Mouse (Mus musculus) frontal cortex, adult 2 months (tissue): ENCODE data around the gene Setd6. TPM values are rescaled to one million over a fixed set of nuclear protein-coding genes. Genes with fewer than 3 reads are reported as not detected.

ENCODE experiments used
- DNase-seq, 2 experiments: peaks; one replicate each; pipeline ENCODE4 v3.0.0; 2022; ENCODE audit warnings: low spot score in 1 of 2; ENCODE audit errors: extremely low spot score in 1 of 2
- polyA plus RNA-seq: library from polyadenylated mRNA; depleted of rRNA; stranded (reverse); fragments of >200 nt; gene quantifications from 2 replicates; pipeline ENCODE4 v1.2.3, GENCODE M21; 2012; rRNA removed

The Setd6 gene
- polyA plus RNA-seq = 27.7 and 35.3 TPM in 2 replicates

- peak in 1 of 2 experiments; percentile 89 for DNase-seq
Measured at GRCm38 (mm10) chr8:95715676-95716531, at the start of gene Setd6. Setd6 (plus strand) TSS chr8:95715881.

DNA sequence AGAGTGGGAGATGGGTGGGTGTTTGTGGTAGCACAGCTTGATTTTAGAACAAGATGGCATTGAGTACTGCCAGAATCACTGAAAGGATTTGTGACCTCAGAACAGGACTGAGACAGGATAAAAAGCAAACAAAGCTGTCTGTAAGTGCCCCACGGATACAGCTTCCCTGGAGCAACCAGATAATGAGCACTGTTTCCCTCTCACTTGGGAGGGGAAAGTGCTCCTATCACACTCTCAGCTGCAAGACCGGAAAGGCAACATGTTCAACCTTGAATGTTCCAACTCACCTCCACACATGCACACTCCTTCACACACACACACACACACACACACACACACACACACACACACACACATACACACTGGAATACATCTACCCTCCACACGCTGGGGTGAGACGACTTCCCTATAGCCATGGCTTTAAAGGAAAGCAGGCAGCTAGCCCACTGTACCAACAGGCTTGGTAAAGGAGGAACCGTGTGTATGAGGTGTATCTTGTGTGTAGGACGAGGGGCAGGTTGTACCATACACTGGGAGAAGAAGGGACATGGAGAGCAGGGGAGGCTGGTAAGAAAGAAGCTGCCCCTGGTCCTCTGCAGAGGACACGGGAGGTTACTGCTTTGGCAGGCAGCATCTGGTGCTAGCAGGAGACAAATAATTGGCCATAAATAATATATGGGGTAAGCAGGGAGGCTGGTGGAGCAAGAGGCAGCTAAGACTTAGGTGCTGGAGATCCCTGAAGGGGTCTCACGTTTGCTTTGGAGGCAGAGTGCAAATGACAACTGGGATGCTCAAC lies 47.3 kb upstream of the Setd6 start:
- DNase-seq = no peak

DNA sequence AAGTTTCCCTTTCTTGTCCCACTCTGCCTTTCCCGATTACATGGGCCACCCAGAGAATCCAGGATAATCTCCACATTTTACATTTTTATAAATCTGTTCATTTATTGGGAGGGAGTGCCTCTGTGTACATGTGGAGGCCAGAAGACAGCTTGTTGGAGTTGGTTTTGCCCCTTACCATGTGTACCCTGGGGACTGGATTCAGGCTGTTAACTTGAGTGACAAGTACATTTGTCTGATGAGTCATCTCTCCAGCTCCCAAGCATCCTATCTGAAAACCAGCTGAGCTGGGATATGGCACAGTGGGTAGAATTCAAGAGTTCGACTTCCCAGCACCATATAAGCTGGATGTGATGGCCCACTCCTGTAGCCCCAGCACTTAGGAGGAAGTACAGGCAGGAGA lies 45.7 kb upstream of the Setd6 start:
- no peak for DNase-seq

GRCm38 (mm10) chr8:95671861-95672260 lies 43.8 kb upstream of the Setd6 start:
- no peak for DNase-seq

GRCm38 (mm10) chr8:95672811-95673210 lies 42.9 kb upstream of the Setd6 start:
- DNase-seq = no peak

DNA sequence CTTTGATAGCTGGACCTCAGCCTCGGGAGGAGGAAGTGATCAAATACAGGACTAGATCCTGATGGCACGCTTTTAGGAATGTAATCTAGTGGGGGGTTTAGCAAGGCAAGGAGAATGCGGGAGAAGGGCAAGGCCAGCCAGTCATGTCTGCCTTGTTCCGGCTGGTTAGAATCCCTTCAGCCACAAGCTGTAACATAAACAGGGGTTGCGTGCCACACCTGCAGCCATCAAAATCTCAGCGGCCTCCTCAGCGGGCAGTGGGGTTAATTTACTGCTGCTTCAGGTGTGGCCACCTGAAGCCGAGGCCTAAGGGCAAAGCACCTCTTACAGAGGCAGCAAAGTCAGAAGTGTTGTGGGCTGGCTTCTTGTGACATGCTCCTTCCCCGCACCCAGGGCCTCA lies 39.0 kb upstream of the Setd6 start, which contains the start of gene Ndrg4:
Ndrg4 (plus strand) TSS at position 350 of the 400 bp plus-strand sequence.
- no peak for DNase-seq

DNA sequence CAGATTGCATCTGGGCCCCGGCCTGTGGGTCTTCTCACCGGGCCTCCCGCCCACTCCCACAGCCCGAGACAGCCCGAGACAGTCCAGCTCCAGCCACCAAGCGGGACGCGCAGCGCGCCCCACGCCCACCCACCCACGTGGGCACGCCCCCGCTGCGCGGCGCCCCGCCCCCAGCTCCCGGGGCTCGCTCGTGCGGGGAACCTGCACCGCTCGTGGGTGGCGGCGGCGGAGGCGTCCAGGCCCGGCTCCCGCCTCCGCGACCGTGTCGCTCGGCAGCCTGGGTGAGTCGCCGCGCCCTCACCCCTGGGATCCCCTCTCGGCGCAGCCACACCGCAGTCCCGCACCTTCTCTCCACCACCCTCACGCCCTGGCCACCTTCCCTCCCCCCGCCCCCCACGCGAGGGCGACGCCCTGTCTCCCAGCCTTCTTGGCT lies 38.1 kb upstream of the Setd6 start:
- DNase-seq = no peak

- peak in 1 of 2 experiments; percentile 73 for DNase-seq
Measured at GRCm38 (mm10) chr8:95678024-95678611, 37.6 kb upstream of the Setd6 start.

GRCm38 (mm10) chr8:95688073-95688672 lies 27.5 kb upstream of the Setd6 start:
- peak in 1 of 2 experiments; percentile 82 for DNase-seq

- no peak for DNase-seq
Measured at GRCm38 (mm10) chr8:95690929-95691541, 24.6 kb upstream of the Setd6 start.

DNA sequence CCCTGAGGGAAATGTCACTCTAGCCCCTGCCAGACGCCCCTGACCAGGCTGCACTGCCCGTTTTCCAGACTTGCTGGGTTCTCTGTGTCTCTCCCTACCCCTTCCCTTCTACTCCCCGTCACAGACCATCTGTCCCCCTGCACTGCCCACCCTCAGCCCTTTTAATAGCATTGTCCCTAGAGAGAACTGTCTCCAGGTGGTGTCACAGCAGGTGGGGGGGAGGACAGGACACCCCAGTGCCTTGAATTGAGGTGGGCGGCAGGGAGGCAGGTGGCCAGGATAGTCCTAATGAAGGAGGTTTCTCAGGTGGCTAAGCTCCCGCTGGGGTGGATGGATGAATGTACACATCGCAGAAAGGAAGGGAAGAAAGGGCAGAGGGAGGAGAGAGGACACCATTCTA lies 21.1 kb upstream of the Setd6 start:
- peak; percentile 71 to 76 for DNase-seq

DNA sequence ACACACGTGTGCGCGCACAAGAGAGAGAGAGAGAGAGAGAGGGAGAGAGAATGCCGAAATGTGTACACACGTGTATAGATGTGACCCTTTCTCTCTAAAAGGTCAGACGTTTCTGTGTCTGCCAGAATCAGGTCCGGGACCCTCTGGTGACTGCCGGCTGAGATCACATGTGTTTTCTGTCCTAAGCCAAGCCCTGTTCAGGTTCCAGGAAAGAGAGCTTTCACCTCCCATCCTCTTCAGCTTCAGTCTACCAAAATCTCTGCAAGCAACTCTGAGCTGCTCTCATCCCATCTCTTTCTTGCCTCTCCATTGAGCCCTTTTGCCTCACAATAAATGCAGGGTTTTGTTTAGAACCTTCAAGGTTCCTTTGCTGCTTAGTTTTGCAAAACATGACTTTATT lies 19.0 kb upstream of the Setd6 start:
- DNase-seq = no peak

- peak in 1 of 2 experiments; percentile 97 for DNase-seq
Measured at GRCm38 (mm10) chr8:95697128-95697527, 18.6 kb upstream of the Setd6 start.

GRCm38 (mm10) chr8:95698179-95698578 lies 17.5 kb upstream of the Setd6 start:
- no peak for DNase-seq

DNA sequence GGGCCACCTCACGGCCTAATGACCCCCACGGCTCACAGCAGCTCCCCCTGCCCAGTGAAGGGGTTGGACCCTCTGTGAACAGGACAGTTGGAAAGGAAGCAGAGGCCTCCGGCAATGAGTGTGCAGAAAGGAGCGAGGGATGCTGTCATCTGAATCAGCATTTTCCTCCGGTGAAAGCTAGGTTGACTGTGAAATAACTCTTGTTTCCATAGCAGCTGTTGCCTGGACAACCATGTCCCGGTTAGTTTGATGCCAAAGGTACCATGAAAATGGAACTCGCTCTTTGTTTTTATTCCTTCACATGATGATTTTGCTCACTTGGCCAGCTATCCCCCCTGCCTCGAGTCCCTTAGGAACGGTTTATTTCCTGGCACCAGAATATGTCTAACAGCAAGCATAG lies 15.4 kb upstream of the Setd6 start:
- DNase-seq = peak; percentile 88 to 93

DNA sequence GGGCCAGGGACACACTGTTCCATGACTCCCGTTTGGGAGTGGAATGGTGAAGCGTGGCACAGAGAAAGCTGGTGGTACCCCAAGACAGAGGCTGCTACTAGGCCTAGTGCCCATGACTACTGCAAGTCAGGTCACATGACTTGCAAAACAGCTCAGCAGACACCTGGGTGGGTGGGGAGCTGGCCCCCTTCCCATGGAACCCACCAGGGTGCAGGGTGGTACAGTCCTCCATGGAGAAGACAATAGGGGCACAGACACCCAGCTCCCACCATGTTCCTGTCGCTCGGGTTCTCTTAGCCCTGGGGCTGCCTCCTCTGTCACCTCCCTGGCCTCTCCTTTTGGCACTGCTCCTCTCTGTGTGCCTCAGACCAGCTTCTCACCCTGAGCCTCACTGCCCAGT lies 13.9 kb upstream of the Setd6 start:
- no peak for DNase-seq

DNA sequence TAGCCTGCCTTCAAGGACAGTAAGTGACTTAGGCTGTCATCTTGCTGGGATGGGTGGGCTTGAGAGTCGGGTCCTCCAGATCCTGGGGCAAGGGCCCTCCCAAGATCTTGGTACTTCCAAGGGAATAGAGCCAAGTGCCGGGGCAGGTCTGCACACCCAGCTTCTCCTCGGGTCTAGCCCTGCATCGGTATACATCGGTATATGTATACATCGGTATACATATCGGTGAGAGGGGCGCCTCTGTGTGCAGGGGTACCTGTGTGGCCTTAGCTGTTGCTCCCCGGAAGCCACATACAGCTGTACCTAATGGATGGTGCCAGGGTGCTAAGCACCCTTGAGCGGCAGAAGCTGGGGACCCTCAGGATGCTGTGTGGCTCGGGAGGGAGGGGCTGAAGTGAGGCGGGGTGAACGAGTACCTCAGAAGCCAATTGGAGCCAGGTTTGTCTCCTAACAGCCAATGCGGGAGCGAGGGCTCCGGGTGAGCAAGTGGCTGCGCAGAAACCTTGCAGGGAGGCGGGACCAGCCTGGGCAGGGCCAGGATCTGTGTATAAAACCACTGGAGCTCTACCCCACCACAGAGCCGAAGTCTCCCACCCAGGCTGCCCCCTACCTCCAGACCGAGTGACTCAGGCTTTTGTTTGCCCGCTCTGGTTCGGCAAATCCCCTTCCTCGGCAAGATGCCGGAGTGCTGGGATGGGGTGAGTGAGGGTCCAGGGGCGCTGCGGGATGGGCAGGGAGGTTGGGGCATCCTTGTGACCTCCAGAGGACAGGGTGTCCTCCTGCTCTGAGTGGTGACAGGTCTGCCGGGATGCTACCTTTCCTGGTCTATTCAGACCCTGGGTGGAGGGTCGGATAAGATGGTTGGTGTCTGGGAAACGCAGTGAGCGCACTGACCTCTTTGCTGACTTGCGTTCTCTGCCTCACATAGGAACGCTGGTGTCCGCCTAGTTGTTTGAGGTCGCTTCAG lies 12.9 kb upstream of the Setd6 start:
- DNase-seq = peak; percentile 93 to 96

- peak; percentile 82 to 91 for DNase-seq
Measured at GRCm38 (mm10) chr8:95703461-95704260, 12.0 kb upstream of the Setd6 start.
